8 mouse cellular contexts compared by ENCODE assay signal in the genomic region with DNA sequence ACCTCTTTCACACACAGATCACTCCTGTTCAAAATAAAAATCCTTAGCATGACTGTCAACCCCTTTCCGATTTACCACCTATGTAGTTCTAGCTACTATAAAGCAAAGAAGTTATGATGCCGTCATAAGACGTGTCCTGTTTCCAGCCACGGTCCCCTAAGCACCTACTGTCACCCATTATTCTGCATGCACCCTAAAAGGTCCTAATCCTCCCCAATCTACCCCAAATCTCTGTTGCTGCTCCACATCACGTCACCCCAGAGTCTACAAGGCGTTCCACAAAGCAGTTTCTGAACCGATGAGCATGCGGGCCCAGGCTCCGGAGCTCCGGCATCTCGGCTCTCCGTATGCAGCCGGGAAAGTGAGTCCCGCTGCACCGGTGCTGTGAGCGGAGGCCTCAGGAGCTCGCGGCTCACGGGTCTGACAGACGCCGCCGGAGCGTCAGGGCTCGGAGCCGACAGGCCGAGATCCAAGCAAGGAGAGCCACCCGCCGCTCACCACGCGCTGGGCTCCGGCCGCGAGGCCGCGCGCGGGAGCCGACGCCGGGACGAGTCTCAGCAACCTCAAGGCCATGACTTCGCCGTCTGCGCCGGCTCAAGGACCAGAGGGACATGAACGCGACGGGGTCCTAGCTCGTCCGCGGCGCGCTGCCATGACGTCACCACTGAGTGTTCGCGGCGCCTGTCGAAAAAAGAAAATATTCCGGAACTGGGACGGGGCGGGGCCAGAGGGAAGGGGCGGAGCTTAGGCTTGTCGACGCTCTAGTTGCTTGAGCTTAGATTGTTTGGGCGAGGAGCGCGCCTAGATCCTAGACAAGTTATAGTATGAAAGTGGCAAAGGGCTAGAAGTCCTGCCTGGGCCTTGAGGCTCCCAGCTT. TPM values are rescaled to one million over a fixed set of nuclear protein-coding genes. Genes with fewer than 3 reads are reported as not detected.
A peak's percentile ranks its signal among the peaks of the same experiment; 100 is the strongest.
DNase-seq lines count a peak whose midpoint lies in the region; ATAC-seq and TF ChIP-seq lines count a peak whose summit lies in the region.

A gene (minus strand): TSS at position 696 of the 877 bp plus-strand sequence.

- H3K4me3 ChIP-seq in CH12.LX (replicated peaks in 1 of 3; ENCODE audit: low read depth in 2 of 3, low read length in 2 of 3, poor library complexity in 1 of 3): peak within 1 kb of the TSS; percentile 98 to 99 (median 99)
- H3K4me3 ChIP-seq in forebrain, embryonic 11.5 days (ENCODE audit: low read depth, low read length): peak within 1 kb of the TSS; percentile 92
- peak within 1 kb of the TSS; percentile 100 for H3K4me3 ChIP-seq in heart, embryonic 16.5 days (ENCODE audit: low read length)
- peak within 1 kb of the TSS; percentile 91 for H3K4me3 ChIP-seq in liver, embryonic 15.5 days (replicated peaks)
- H3K4me3 ChIP-seq in neural tube, embryonic 12.5 days: peak within 1 kb of the TSS; percentile 95

- dilution Hi-C loops in CH12.LX (cut with MboI; ENCODE audit: extremely low pct_ligation_motif_present, extremely low pct_unique_long_range_greater_than_20kb, low sequenced_read_pairs): no loop called here

- TF ChIP-seq RAD21 in CH12.LX (IDR thresholded peaks at IDR 0.05; ENCODE audit: low read depth, low read length): no peak

- in situ Hi-C loops in CH12.LX (cut with MboI; ENCODE audit: low pct_ligation_motif_present, low pct_unique_long_range_greater_than_20kb, low sequenced_read_pairs): no loop called here

- no peak within 1 kb of the TSS for H3K27ac ChIP-seq in CH12.LX (ENCODE audit: insufficient read depth, low read depth)
- no peak within 1 kb of the TSS for H3K27ac ChIP-seq in forebrain, embryonic 11.5 days (ENCODE audit: low read depth, low read length)
- H3K27ac ChIP-seq in heart, embryonic 16.5 days (ENCODE audit: low read length): peak within 1 kb of the TSS; percentile 86
- H3K27ac ChIP-seq in liver, embryonic 15.5 days (replicated peaks): peak within 1 kb of the TSS; percentile 75
- 0 out of 2 replicates have a peak within 1 kb of the TSS, but pooled peaks have one; percentile 20 for H3K27ac ChIP-seq in neural tube, embryonic 12.5 days

- peak within 1 kb of the TSS; percentile 98 for H3K4me2 ChIP-seq in CH12.LX (ENCODE audit: insufficient read depth, low read depth, poor library complexity, severe bottlenecking)
- peak within 1 kb of the TSS; percentile 87 for H3K4me2 ChIP-seq in forebrain, embryonic 11.5 days (ENCODE audit: low read depth, low read length, severe bottlenecking)
- peak within 1 kb of the TSS; percentile 99 for H3K4me2 ChIP-seq in heart, embryonic 16.5 days (ENCODE audit: low read depth, low read length)
- peak within 1 kb of the TSS; percentile 83 for H3K4me2 ChIP-seq in liver, embryonic 15.5 days
- peak within 1 kb of the TSS; percentile 91 for H3K4me2 ChIP-seq in neural tube, embryonic 12.5 days (replicated peaks)

- no peaks in the 10 kb centered on the region for H3K9me3 ChIP-seq in CH12.LX (replicated peaks; ENCODE audit: low read length)
- no peaks in the 10 kb centered on the region for H3K9me3 ChIP-seq in forebrain, embryonic 11.5 days (ENCODE audit: control insufficient read depth, low read length)
- H3K9me3 ChIP-seq in heart, embryonic 16.5 days (replicated peaks; ENCODE audit: control insufficient read depth, low read length): no peaks in the 10 kb centered on the region
- H3K9me3 ChIP-seq in liver, embryonic 15.5 days (replicated peaks): no peaks in the 10 kb centered on the region
- no peaks in the 10 kb centered on the region for H3K9me3 ChIP-seq in neural tube, embryonic 12.5 days

- peak; percentile 89 for DNase-seq in CH12.LX (ENCODE audit: extremely low read depth)
- DNase-seq in c-Kit-positive CD71-positive TER-119-negative erythroid progenitor cells, embryonic 14.5 days (ENCODE audit: low read depth): peak; percentile 84
- DNase-seq in forebrain, embryonic 11.5 days (ENCODE audit: low spot score): peak; percentile 98
- DNase-seq in kidney, postnatal 36 days: peak; percentile 91 to 98
- DNase-seq in telencephalon, adult 2 months (ENCODE audit: low read depth, low spot score): peak; percentile 88

- ATAC-seq in forebrain, embryonic 11.5 days (replicated peaks; ENCODE audit: low FRiP score): peak; percentile 94
- ATAC-seq in heart, embryonic 16.5 days (replicated peaks; ENCODE audit: extremely low read depth, insufficient read depth, low FRiP score): peak; percentile 91
- ATAC-seq in liver, embryonic 15.5 days (ENCODE audit: insufficient read depth): peak; percentile 85
- ATAC-seq in neural tube, embryonic 12.5 days (ENCODE audit: low FRiP score, low read depth): peak; percentile 94

- H3K27me3 ChIP-seq in CH12.LX (replicated peaks): peaks cover 34% of the 10 kb centered on the region
- no peaks in the 10 kb centered on the region for H3K27me3 ChIP-seq in forebrain, embryonic 11.5 days (ENCODE audit: control insufficient read depth, insufficient read depth, low read length)
- H3K27me3 ChIP-seq in heart, embryonic 16.5 days (ENCODE audit: control insufficient read depth, insufficient read depth, low read length): no peaks in the 10 kb centered on the region
- H3K27me3 ChIP-seq in liver, embryonic 15.5 days: 0 out of 2 replicates have a peak, but pooled peaks cover 3% of the 10 kb centered on the region
- no peaks in the 10 kb centered on the region for H3K27me3 ChIP-seq in neural tube, embryonic 12.5 days (replicated peaks)

- peak within 1 kb of the TSS; percentile 91 for H3K9ac ChIP-seq in CH12.LX (ENCODE audit: insufficient read depth, low read depth)
- H3K9ac ChIP-seq in forebrain, embryonic 11.5 days (ENCODE audit: low read length): peak within 1 kb of the TSS; percentile 92
- peak within 1 kb of the TSS; percentile 94 for H3K9ac ChIP-seq in heart, embryonic 16.5 days (ENCODE audit: low read length)
- H3K9ac ChIP-seq in liver, embryonic 15.5 days: peak within 1 kb of the TSS; percentile 90
- H3K9ac ChIP-seq in neural tube, embryonic 12.5 days: peak within 1 kb of the TSS; percentile 91

- no peak for TF ChIP-seq EP300 in CH12.LX (IDR thresholded peaks at IDR 0.05; ENCODE audit: low read length)

- TF ChIP-seq CTCF in CH12.LX (conservative IDR thresholded peaks at IDR 0.05 in 1 of 2, IDR thresholded peaks at IDR 0.05 in 1 of 2; ENCODE audit: low read depth in 2 of 2, low read length in 2 of 2): no peak

- peaks cover 15% of the 10 kb centered on the region for H3K79me2 ChIP-seq in CH12.LX (replicated peaks; ENCODE audit: control insufficient read depth, extremely low read depth, insufficient read depth, poor library complexity, severe bottlenecking)

- peaks cover 21 to 33% of the 10 kb centered on the region in 2 experiments for H3K36me3 ChIP-seq in CH12.LX (replicated peaks in 1 of 2; ENCODE audit: control insufficient read depth in 1 of 2, insufficient read depth in 1 of 2, low read length in 1 of 2)
- H3K36me3 ChIP-seq in forebrain, embryonic 11.5 days (ENCODE audit: control insufficient read depth, insufficient read depth, low read length): peaks cover 3% of the 10 kb centered on the region; the same call in 1 of the 2 replicates
- H3K36me3 ChIP-seq in heart, embryonic 16.5 days (ENCODE audit: control insufficient read depth, insufficient read depth): peaks cover 19% of the 10 kb centered on the region
- H3K36me3 ChIP-seq in liver, embryonic 15.5 days (replicated peaks): peaks cover 19% of the 10 kb centered on the region
- peaks cover 24% of the 10 kb centered on the region for H3K36me3 ChIP-seq in neural tube, embryonic 12.5 days

- peaks cover 0 to 16% of the 10 kb centered on the region in 2 experiments; a peak in 2 of 4 replicates for H3K4me1 ChIP-seq in CH12.LX (ENCODE audit: control insufficient read depth in 1 of 2, insufficient read depth in 2 of 2)
- peaks cover 3% of the 10 kb centered on the region; the same call in 1 of the 2 replicates for H3K4me1 ChIP-seq in forebrain, embryonic 11.5 days (replicated peaks; ENCODE audit: control insufficient read depth, insufficient read depth, low read length)
- H3K4me1 ChIP-seq in heart, embryonic 16.5 days (ENCODE audit: control insufficient read depth, insufficient read depth, low read length): peaks cover 12% of the 10 kb centered on the region
- peaks cover 21% of the 10 kb centered on the region for H3K4me1 ChIP-seq in liver, embryonic 15.5 days (replicated peaks)
- H3K4me1 ChIP-seq in neural tube, embryonic 12.5 days: peaks cover 15% of the 10 kb centered on the region

- under 1% methylated on average over 67 of the region's 67 CpGs for WGBS in forebrain, embryonic 11.5 days
- under 1% methylated on average over 67 of the region's 67 CpGs for WGBS in heart, embryonic 16.5 days
- WGBS in liver, embryonic 15.5 days (ENCODE audit: insufficient replicate concordance): under 1% methylated on average over 67 of the region's 67 CpGs
- under 1% methylated on average over 67 of the region's 67 CpGs for WGBS in neural tube, embryonic 12.5 days

- TF ChIP-seq POLR2A in CH12.LX (IDR thresholded peaks at IDR 0.05; ENCODE audit: low read depth, low read length): peak; percentile 80

TF ChIP-seq in CH12.LX, 34 proteins besides CTCF, POLR2A, EP300 and RAD21 (continues in another document):
- no peak; the same call in 1 of the 2 replicates for TF ChIP-seq ETS1 (conservative IDR thresholded peaks at IDR 0.05; ENCODE audit: low read depth, low read length)
- TF ChIP-seq ZNF384 (IDR thresholded peaks at IDR 0.05; ENCODE audit: low read depth, low read length): no peak
- peak; percentile 98 for TF ChIP-seq SIN3A (IDR thresholded peaks at IDR 0.05; ENCODE audit: low read length)
- TF ChIP-seq HCFC1 (IDR thresholded peaks at IDR 0.05; ENCODE audit: low read depth, low read length): peak; percentile 98
- TF ChIP-seq E2F4 (IDR thresholded peaks at IDR 0.05; ENCODE audit: insufficient replicate concordance, low read depth, low read length): no peak
- peak; percentile 93 for TF ChIP-seq KAT2A (IDR thresholded peaks at IDR 0.05; ENCODE audit: insufficient replicate concordance, low read length)
- no peak for TF ChIP-seq PAX5 (IDR thresholded peaks at IDR 0.05; ENCODE audit: low read length)
- TF ChIP-seq TBP (conservative IDR thresholded peaks at IDR 0.05; ENCODE audit: low read depth, low read length): peak; percentile 58; the same call in 1 of the 2 replicates
- TF ChIP-seq IRF4 (IDR thresholded peaks at IDR 0.05; ENCODE audit: low read depth, low read length): peak; percentile 89
- peak; percentile 77 for TF ChIP-seq NRF1 (IDR thresholded peaks at IDR 0.05; ENCODE audit: low read depth, low read length)
- TF ChIP-seq MYC (IDR thresholded peaks at IDR 0.05; ENCODE audit: low read depth, low read length): peak; percentile 31; the same call in 1 of the 2 replicates
- no peak for TF ChIP-seq BHLHE40 (IDR thresholded peaks at IDR 0.05; ENCODE audit: low read depth, low read length)

RNA-seq across cellular contexts. Expression of the gene that starts here (rescaled TPM):
- 103 and 111 TPM in 2 replicates for total RNA-seq in CH12.LX (2012; rRNA removed)
- 139 and 142 TPM in 2 replicates for total RNA-seq in CH12.LX (2014; rRNA removed)
- 230 and 296 TPM in 2 replicates for polyA plus RNA-seq in CH12.LX (2012; ENCODE audit: insufficient read length, low read depth)
- polyA plus RNA-seq in forebrain, embryonic 11.5 days (2014; fragmentation: Nextera tagmentation; extraction: Ambion mirVana): 262 and 271 TPM in 2 replicates
- polyA plus RNA-seq in heart, embryonic 16.5 days (2015; fragmentation: Nextera tagmentation; extraction: Ambion mirVana): 654 and 684 TPM in 2 replicates
- polyA plus RNA-seq in liver, embryonic 15.5 days (2015; fragmentation: Nextera tagmentation; extraction: Ambion mirVana): 136 and 145 TPM in 2 replicates
- polyA plus RNA-seq in neural tube, embryonic 12.5 days (2016; fragmentation: Nextera tagmentation; extraction: Ambion mirVana): 251 and 254 TPM in 2 replicates

Comparison
In these comparisons a context has a peak if more than half of its experiments do, and no peak if none do; other contexts are left out.
1. H3K27ac ChIP-seq: peak in heart, embryonic 16.5 days (single experiment), liver, embryonic 15.5 days (single experiment) and neural tube, embryonic 12.5 days (single experiment); none in CH12.LX (single experiment) and forebrain, embryonic 11.5 days (single experiment).
2. Peak in every context shown above with its lines, with median percentiles within 50 percentile points of each other: DNase-seq, H3K4me2 ChIP-seq, H3K4me3 ChIP-seq, H3K9ac ChIP-seq and ATAC-seq.